Mouse (Mus musculus) bone marrow macrophage, adult 2 months (primary cell): ENCODE results near the gene Pgs1.

Experiments used
- CTCF ChIP-seq: IDR thresholded peaks from 2 replicates; pipeline ENCODE4 v1.5.1; 2012; ENCODE audit warnings: low read depth, mild to moderate bottlenecking, low read length, moderate library complexity
- POLR2A ChIP-seq: IDR thresholded peaks from 2 replicates; pipeline ENCODE4 v1.6.1; 2012; ENCODE audit warnings: mild to moderate bottlenecking, low read depth, low read length, borderline replicate concordance

DNA sequence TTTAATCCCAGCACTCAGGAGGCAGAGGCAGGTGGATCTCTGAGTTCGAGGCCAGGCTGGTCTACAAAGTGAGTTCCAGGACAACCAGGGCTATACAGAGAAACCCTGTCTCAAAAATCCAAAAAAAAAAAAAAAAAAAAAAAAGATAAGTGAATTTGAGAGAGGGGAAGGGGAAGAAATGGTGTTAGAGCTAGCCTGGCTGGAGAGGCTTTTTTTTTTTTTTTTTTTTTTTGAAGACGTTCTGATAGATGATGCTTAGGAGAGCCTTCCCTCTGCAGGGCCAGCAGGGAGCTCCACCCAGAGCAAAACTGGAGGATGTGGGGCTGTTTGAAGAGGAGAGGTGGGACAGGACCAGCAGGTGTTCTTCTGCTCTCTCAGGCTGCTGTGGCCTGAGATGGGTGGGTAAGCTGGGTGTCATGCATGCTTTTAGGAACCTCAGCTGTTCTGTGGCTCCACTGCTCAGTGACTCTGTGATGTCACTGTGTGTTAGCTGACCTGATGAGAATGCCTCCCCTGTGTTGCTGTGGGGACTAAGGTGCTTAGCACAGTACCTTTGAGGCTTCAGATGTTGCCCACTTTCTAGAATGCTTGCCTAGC, 14.3 kb upstream of the Pgs1 start:
- TF ChIP-seq POLR2A, result no peak
- TF ChIP-seq CTCF, result no peak
